Mouse (Mus musculus): ENCODE measurements around the gene Crispld2. TPM values are rescaled to one million over a fixed set of nuclear protein-coding genes. Genes with fewer than 3 reads are reported as not detected.

The Crispld2 gene
- polyA plus RNA-seq, 1 experiment, result not detected

DNA sequence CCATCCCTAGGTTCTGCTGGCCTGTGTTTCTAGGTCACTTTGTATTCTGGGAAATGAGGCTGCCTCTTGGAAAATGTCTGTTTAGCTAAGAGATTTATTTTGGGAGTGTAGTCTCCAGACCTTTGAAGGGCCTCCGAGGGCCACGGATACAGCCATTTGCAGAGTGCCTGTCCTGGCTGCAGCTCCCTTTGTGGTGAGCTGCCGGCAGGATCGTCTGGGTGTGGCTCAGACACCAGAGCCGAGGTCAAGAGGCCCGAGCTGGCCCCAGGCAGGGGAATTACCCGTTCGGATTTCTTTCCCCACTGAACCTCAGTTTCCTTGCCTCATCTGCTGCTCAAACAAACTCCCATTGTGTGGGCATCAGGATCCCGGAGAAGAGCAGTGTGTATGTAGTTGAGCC, 43.9 kb downstream of the Crispld2 start:
- Histone ChIP-seq H3K36me3 (ENCODE audit: control insufficient read depth) (no peaks in the 10 kb centered on the region), H3K27me3 (ENCODE audit: control insufficient read depth) (no peaks in the 10 kb centered on the region), H3K4me3 (replicated peaks) (no peak overlapping the region), H3K4me1 (ENCODE audit: control insufficient read depth) (no peaks in the 10 kb centered on the region), H3K9me3 (ENCODE audit: control insufficient read depth, low read length) (no peaks in the 10 kb centered on the region)
- TF ChIP-seq GATA1 (IDR thresholded peaks at IDR 0.05; ENCODE audit: low read length) (no peak), TAL1 (IDR thresholded peaks at IDR 0.05; ENCODE audit: low read length) (no peak)

DNA sequence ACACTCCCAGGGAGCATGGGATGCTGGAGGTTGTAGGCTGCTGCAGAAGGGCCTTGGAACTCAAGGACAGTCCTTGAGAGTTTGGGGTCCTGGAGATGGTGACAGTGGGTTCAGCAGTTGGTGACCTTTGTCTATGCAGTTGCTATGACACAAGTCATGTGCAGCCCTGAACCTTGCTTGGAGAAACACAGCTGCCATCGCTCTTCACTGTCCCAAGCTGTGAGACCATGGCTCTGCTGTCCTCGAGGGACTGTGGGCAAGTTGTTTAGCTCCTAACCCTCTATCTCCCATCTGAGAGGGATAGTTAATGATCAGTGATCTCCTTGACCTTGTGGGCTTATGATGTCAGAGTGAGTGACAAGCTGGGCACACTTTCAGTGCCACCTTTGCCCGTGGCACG, 44.3 kb downstream of the Crispld2 start:
- no peaks in the 10 kb centered on the region for H3K27me3 ChIP-seq (ENCODE audit: control insufficient read depth)
- no peak for TF ChIP-seq GATA1 (IDR thresholded peaks at IDR 0.05; ENCODE audit: low read length)
- TF ChIP-seq TAL1 (IDR thresholded peaks at IDR 0.05; ENCODE audit: low read length), result no peak
- H3K4me3 ChIP-seq (replicated peaks), result no peak overlapping the region
- H3K4me1 ChIP-seq (ENCODE audit: control insufficient read depth), result no peaks in the 10 kb centered on the region
- H3K36me3 ChIP-seq (ENCODE audit: control insufficient read depth), result no peaks in the 10 kb centered on the region
- no peaks in the 10 kb centered on the region for H3K9me3 ChIP-seq (ENCODE audit: control insufficient read depth, low read length)

DNA sequence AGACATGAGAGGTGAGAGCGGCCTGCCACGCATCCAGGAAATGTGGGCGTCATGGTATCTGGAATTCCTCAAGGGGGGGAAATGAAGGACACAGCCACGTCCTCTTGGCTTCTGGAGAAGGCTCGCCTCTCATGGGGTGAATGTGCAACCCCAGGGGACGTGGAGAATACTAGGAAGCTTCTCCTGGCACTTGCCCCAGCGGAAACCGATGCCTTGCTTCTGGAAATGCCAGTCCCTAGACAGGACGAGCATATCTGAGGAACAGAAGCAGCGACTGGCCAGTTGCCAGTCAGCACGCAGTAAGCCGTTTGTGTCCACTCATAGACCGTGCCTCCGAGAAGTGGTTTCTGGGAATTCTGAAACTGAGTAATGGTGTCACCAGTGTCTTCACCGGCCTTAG, 45.0 kb downstream of the Crispld2 start:
- Histone ChIP-seq H3K27me3 (ENCODE audit: control insufficient read depth) (no peaks in the 10 kb centered on the region), H3K9me3 (ENCODE audit: control insufficient read depth, low read length) (no peaks in the 10 kb centered on the region), H3K4me1 (ENCODE audit: control insufficient read depth) (no peaks in the 10 kb centered on the region), H3K4me3 (replicated peaks) (no peak overlapping the region), H3K36me3 (ENCODE audit: control insufficient read depth) (no peaks in the 10 kb centered on the region)
- TF ChIP-seq GATA1 (IDR thresholded peaks at IDR 0.05; ENCODE audit: low read length) (no peak), TAL1 (IDR thresholded peaks at IDR 0.05; ENCODE audit: low read length) (no peak)

DNA sequence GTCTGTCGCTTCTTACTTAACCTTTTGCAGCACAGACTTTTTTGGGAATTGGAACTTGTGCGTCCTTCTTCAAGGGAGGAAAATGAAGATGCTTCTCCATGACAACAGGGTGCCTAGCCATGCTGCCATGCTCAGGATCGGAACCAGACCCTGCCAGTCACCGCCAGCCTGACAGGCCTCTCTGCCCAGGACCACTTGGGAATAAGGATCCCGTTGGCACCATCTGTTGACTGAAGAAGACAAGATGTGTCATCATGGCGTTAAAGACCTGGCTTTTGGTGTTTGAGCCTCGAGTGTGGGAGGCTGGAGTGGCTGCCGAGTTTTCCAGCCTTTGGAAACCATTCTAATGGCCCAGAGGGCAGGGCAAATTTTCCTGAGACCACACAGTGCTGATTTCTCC, 45.4 kb downstream of the Crispld2 start:
- Histone ChIP-seq H3K4me3 (replicated peaks) (no peak overlapping the region), H3K27me3 (ENCODE audit: control insufficient read depth) (no peaks in the 10 kb centered on the region), H3K36me3 (ENCODE audit: control insufficient read depth) (no peaks in the 10 kb centered on the region), H3K4me1 (ENCODE audit: control insufficient read depth) (peaks cover under 1% of the 10 kb centered on the region; the same call in 1 of the 2 replicates), H3K9me3 (ENCODE audit: control insufficient read depth, low read length) (no peaks in the 10 kb centered on the region)
- TF ChIP-seq GATA1 (IDR thresholded peaks at IDR 0.05; ENCODE audit: low read length) (no peak), TAL1 (IDR thresholded peaks at IDR 0.05; ENCODE audit: low read length) (no peak)

DNA sequence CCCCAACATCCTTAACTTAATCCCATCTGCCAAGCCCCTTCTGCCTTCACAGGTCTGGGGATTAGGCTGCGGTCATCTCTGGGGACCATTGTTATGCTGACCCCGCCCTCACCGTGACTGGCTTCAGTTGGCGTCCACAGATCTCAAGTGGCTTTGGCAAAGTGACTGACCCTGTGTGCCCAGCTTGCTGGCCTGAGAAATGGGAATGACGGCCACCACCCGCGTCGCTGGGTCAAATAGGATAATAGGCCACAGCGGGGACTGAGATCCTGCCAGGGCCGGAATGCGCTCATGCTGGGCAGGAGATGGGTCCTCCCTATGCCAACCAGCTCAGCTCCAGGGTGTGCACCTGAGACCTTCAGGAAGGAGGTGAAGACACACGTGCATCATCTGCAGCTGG, 46.5 kb downstream of the Crispld2 start:
- H3K4me1 ChIP-seq (ENCODE audit: control insufficient read depth), result peaks cover 3% of the 10 kb centered on the region; the same call in 1 of the 2 replicates
- no peak overlapping the region for H3K4me3 ChIP-seq (replicated peaks)
- no peaks in the 10 kb centered on the region for H3K9me3 ChIP-seq (ENCODE audit: control insufficient read depth, low read length)
- no peaks in the 10 kb centered on the region for H3K36me3 ChIP-seq (ENCODE audit: control insufficient read depth)
- no peaks in the 10 kb centered on the region for H3K27me3 ChIP-seq (ENCODE audit: control insufficient read depth)
- TF ChIP-seq GATA1 (IDR thresholded peaks at IDR 0.05; ENCODE audit: low read length), result no peak
- TF ChIP-seq TAL1 (IDR thresholded peaks at IDR 0.05; ENCODE audit: low read length), result no peak

DNA sequence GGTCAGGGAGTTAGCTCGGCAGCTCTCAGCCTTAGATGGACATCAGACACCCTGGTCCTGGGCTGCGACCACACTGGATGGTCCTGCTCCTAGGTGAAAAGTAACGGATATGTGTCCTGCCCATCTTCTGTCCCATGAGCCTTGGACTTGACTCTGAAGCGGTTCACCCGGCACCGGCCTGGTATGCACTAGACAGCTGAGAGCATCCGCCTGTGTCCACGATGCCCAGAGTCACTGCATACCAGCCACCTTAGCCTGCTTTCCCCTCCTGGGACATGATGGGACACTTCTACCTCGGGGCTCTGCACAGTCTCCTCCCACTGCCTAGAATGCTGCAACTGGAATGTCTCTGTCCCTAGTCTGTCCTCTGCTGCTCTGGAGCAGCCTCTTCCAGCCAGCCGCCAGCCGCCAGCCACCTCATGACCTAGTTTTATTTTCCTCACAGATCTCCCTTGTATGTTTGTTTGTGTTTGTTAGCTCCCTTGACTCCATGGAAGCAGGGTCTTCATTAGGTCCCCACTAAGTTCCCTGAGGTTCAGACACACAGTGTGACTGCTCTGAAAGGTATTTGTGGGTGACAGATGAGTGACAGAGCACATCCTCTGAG, 47.2 kb downstream of the Crispld2 start:
- H3K27me3 ChIP-seq (ENCODE audit: control insufficient read depth), result no peaks in the 10 kb centered on the region
- no peak for TF ChIP-seq GATA1 (IDR thresholded peaks at IDR 0.05; ENCODE audit: low read length)
- TF ChIP-seq TAL1 (IDR thresholded peaks at IDR 0.05; ENCODE audit: low read length), result no peak

DNA sequence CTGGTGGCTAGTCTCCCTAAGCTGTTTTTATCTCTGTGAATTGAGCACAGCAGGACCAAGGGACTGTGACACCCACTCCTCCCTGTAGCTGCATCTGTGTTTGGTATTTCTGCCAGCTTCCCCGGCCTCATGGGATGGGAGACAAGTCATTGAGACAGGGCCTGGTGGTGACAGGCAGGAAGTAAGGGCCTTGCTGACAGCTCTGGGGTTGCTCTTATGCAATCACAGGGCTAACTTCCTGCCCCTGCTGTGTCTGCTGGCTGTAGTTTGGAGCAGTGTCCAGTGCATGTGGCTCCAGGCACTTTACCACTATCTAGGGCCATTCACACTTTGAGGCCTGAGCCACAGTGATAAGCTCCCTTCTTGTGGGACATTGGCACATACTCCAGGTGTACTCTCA, 48.6 kb downstream of the Crispld2 start:
- H3K27me3 ChIP-seq (ENCODE audit: control insufficient read depth), result no peaks in the 10 kb centered on the region
- H3K4me1 ChIP-seq (ENCODE audit: control insufficient read depth), result peaks cover 3% of the 10 kb centered on the region; the same call in 1 of the 2 replicates
- no peaks in the 10 kb centered on the region for H3K9me3 ChIP-seq (ENCODE audit: control insufficient read depth, low read length)
- TF ChIP-seq GATA1 (IDR thresholded peaks at IDR 0.05; ENCODE audit: low read length) (no peak), TAL1 (IDR thresholded peaks at IDR 0.05; ENCODE audit: low read length) (no peak)
- H3K36me3 ChIP-seq (ENCODE audit: control insufficient read depth), result no peaks in the 10 kb centered on the region
- H3K4me3 ChIP-seq (replicated peaks), result no peak overlapping the region

More for the DNA sequence above, 47.2 kb downstream of the Crispld2 start:
- Histone ChIP-seq H3K9me3 (ENCODE audit: control insufficient read depth, low read length) (no peaks in the 10 kb centered on the region), H3K4me3 (replicated peaks) (no peak overlapping the region), H3K36me3 (ENCODE audit: control insufficient read depth) (no peaks in the 10 kb centered on the region), H3K4me1 (ENCODE audit: control insufficient read depth) (peaks cover 3% of the 10 kb centered on the region; the same call in 1 of the 2 replicates)

DNA sequence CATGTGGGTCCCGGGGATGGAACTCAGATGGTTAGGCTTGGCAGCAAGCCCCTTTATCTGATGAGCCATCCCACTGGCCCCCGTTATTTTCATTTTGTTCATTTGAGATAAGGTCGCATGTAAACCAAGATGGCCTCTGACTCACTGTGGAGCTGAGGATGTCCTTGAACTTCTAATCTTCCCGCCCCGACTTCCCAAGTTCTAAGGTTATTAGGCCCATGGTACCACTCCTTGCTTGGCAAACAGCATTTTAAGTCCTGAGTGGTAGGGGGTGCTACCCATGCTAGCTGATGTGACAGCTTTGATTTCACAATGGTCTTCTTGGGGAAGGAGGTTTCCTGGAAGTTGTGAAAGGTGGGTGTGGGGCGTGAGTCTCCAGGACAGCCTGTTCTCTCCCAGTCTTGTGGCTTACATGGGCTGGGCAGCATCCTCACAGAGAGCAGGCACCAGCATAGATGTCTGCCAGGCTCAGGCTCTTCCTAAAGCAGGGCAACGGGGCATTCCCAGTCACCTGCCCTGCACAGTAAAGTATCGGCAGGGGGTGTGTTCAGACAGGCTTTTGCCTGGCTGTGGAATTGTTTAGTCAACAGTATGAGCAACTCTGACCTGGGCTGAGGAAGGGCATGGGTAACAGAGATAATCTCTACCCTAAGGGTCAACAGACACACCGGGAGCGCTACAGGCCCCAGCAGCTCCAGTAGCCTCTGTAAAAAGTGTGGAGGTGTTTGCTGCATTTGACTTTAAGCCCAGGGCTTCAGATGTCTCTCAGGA, 50.5 kb downstream of the Crispld2 start:
- no peaks in the 10 kb centered on the region for H3K36me3 ChIP-seq (ENCODE audit: control insufficient read depth)
- no peak overlapping the region for H3K4me3 ChIP-seq (replicated peaks)
- peaks cover 3% of the 10 kb centered on the region; the same call in 1 of the 2 replicates for H3K4me1 ChIP-seq (ENCODE audit: control insufficient read depth)
- no peak for TF ChIP-seq TAL1 (IDR thresholded peaks at IDR 0.05; ENCODE audit: low read length)
- TF ChIP-seq GATA1 (IDR thresholded peaks at IDR 0.05; ENCODE audit: low read length), result no peak
- H3K9me3 ChIP-seq (ENCODE audit: control insufficient read depth, low read length), result no peaks in the 10 kb centered on the region
- H3K27me3 ChIP-seq (ENCODE audit: control insufficient read depth), result no peaks in the 10 kb centered on the region

DNA sequence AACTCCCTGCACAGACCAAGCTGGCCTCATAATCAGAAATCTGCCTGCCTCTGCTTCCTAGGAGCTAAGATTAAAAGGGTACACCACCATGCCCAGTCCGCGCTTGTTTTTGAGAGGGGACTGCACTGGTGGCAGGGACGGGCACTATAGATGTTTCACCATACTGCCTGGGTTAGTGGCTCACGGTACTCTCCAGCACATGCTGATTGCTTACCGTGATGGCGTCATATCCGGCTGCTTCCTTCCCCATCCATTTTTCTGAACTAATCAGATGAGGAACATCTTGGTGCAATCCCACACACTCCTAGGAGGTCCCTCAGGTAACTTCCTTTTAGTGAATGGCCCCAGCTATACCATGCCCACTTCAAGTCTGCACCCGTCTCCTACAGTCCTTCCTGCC, 52.7 kb downstream of the Crispld2 start:
- peaks cover 10% of the 10 kb centered on the region for H3K27me3 ChIP-seq (ENCODE audit: control insufficient read depth)
- H3K9me3 ChIP-seq (ENCODE audit: control insufficient read depth, low read length), result no peaks in the 10 kb centered on the region
- no peak overlapping the region for H3K4me3 ChIP-seq (replicated peaks)
- no peaks in the 10 kb centered on the region for H3K36me3 ChIP-seq (ENCODE audit: control insufficient read depth)
- no peak for TF ChIP-seq TAL1 (IDR thresholded peaks at IDR 0.05; ENCODE audit: low read length)
- TF ChIP-seq GATA1 (IDR thresholded peaks at IDR 0.05; ENCODE audit: low read length), result no peak
- H3K4me1 ChIP-seq (ENCODE audit: control insufficient read depth), result peaks cover 3% of the 10 kb centered on the region; the same call in 1 of the 2 replicates
